Mouse (Mus musculus): ENCODE results near the gene Parp11.

- TF ChIP-seq CTCF (IDR thresholded peaks at IDR 0.05) = no peak
- no peak for TF ChIP-seq EP300 (IDR thresholded peaks at IDR 0.05; ENCODE audit: insufficient read depth, low read depth, low read length)
- TF ChIP-seq POLR2A (IDR thresholded peaks at IDR 0.05; ENCODE audit: insufficient read depth, low read depth, low read length) = no peak
Measured at GRCm38 (mm10) chr6:127522326-127522725, 75.7 kb downstream of the Parp11 start.
